Mouse (Mus musculus): ENCODE measurements around the gene Ric1.

GRCm38 (mm10) chr19:29505617-29506016 is 16.5 kb upstream of the Ric1 start:
- TF ChIP-seq FLI1 (IDR thresholded peaks at IDR 0.05; ENCODE audit: low read length) (no peak), GATA1 (IDR thresholded peaks at IDR 0.05; ENCODE audit: borderline replicate concordance, low read length) (no peak)
